Mouse (Mus musculus) stomach, embryonic 15.5 days (tissue): ENCODE data around the gene Slc22a22. TPM values are rescaled to one million over a fixed set of nuclear protein-coding genes. Genes with fewer than 3 reads are reported as not detected.

Source experiments
- ATAC-seq: fragments of 200-750 bp; cut with Nextera tagmentation; 2 replicates; pipeline ENCODE4 v1.8.0; 2017; ENCODE audit warnings: low read depth, moderate number of reproducible peaks, moderate TSS enrichment; ENCODE audit not compliant: insufficient read depth, low FRiP score
- H3K27ac ChIP-seq: fragments of 300-500 bp; sonication (generic); 2 replicates; pipeline ENCODE4 v1.5.1; 2015; ENCODE audit warnings: mild to moderate bottlenecking, inconsistent platforms
- H3K27me3 ChIP-seq: fragments of 300-500 bp; sonication (generic); replicated peaks from 2 replicates; pipeline ENCODE4 v1.6.1; 2015; ENCODE audit warnings: inconsistent platforms
- H3K36me3 ChIP-seq: fragments of 300-500 bp; sonication (generic); 2 replicates; pipeline ENCODE4 v1.6.1; 2015; ENCODE audit warnings: inconsistent platforms
- H3K4me1 ChIP-seq: fragments of 300-500 bp; sonication (generic); 2 replicates; pipeline ENCODE4 v1.6.1; 2015; ENCODE audit warnings: inconsistent platforms
- H3K4me2 ChIP-seq: fragments of 300-500 bp; sonication (generic); 2 replicates; pipeline ENCODE4 v1.6.1; 2015; ENCODE audit warnings: mild to moderate bottlenecking, inconsistent platforms
- H3K4me3 ChIP-seq: fragments of 300-500 bp; sonication (generic); replicated peaks from 2 replicates; pipeline ENCODE4 v1.5.1; 2015; ENCODE audit warnings: inconsistent platforms
- H3K9ac ChIP-seq: fragments of 300-500 bp; sonication (generic); 2 replicates; pipeline ENCODE4 v1.6.1; 2015; ENCODE audit warnings: inconsistent platforms
- H3K9me3 ChIP-seq: fragments of 300-500 bp; sonication (generic); 2 replicates; pipeline ENCODE4 v1.6.1; 2016; ENCODE audit warnings: inconsistent platforms
- WGBS: fragments of 180-500 bp; shearing (Covaris S2); methylation state at CpG from one replicate; pipeline ENCODE4 v1.1.7; 2015; 5-methylcytosine and 5-hydroxymethylcytosine counted together
- polyA plus RNA-seq: library from polyadenylated mRNA; unstranded; fragments of >200 nt; fragmentation: Nextera tagmentation; extraction: Ambion mirVana; gene quantifications from 2 replicates; pipeline ENCODE4 v1.2.1, GENCODE M21; 2015

Gene Slc22a22
- polyA plus RNA-seq: not detected in 2 replicates

DNA sequence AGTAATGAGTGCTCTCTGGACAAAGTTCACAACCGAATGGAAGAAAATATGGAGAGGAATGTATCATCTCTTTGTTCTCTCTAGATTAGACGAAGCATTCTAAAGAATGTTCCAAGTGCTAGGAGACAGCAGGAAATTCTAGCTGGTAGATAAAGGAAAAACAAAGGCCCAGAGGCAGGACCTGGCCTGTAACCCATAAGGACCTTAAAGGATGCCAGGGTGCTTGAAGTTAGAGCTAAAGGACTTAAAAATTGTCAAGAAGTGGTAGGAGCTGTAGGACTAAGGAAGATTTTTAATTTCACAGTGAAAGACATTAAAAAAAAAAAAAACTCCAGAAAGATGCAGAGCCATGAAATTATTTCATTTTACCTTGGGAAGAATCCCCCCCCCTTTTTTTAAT, at the start of gene Slc22a22:
Gene Slc22a22 (minus strand): TSS at position 101 of the 400 bp plus-strand sequence.
- H3K9me3 ChIP-seq: no peaks in the 10 kb centered on the region
- H3K4me3 ChIP-seq: no peak within 1 kb of the TSS
- no peaks in the 10 kb centered on the region for H3K27me3 ChIP-seq
- no peak within 1 kb of the TSS for H3K27ac ChIP-seq
- H3K4me1 ChIP-seq: no peaks in the 10 kb centered on the region
- WGBS: 51% methylated on average over 2 of the region's 2 CpGs
- ATAC-seq: no peak
- H3K36me3 ChIP-seq: no peaks in the 10 kb centered on the region
- no peak within 1 kb of the TSS for H3K9ac ChIP-seq
- H3K4me2 ChIP-seq: no peak within 1 kb of the TSS

DNA sequence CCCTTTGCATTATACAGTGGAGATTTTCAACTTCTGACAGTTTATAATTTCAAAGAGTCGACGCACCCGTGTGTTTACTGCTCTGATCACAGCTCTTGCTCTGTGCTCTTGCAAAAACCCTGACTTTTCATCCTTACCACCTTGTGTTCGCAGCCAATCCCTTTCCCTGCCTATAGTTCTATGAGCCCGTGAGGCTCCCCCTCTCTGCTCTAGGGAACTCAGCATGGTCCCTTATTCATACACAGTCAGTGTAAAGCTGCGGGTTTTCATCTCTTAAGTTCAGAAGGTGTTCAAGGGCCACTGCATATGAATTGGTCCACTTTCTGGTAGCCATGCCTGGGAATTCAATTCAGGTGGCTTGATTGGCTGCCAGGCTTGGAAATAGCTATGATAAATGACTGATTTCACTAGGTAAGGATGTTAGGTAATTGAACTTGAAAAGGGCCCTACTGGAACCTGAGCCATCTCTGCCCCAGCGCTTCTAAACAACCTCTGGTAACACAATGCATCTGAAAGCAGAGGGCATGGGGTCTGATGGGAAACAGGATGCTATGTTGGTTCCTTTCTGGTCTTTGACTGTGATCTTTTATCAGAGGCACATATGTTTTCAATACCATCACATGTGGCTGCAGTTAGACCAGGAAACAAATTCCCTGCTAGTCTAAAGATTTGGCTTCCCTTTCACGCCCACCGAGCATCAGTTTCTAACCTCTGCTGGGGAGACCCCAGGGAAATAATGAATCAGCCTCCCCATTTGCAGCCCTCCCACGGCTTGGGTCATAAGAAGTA, 46.3 kb upstream of the Slc22a22 start:
- ATAC-seq: no peak
- Histone ChIP-seq H3K27me3 (no peaks in the 10 kb centered on the region), H3K9ac (no peak overlapping the region), H3K4me2 (no peak overlapping the region), H3K9me3 (no peaks in the 10 kb centered on the region), H3K4me3 (no peak overlapping the region), H3K36me3 (no peaks in the 10 kb centered on the region), H3K27ac (no peak overlapping the region), H3K4me1 (no peaks in the 10 kb centered on the region)
- WGBS: 70% methylated on average over 10 of the region's 10 CpGs

DNA sequence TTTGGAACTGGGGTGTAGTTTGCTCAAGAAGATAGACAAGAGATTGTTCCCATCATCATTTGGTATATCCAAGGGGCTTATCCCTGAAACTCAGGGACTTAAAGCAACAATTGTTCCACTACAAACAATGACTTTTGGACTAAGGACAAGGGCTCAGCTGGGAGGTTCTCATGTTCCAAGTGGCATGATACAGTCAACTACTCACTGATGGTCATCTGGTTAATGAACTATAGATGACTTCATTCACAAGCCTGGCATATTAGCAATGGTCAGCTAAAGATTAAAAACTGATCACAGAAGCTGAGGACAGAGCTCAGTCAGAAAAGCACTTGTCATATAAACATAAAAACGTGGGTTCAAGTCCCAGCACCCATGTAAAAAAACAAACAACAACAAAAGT, 44.7 kb upstream of the Slc22a22 start:
- no peaks in the 10 kb centered on the region for H3K4me1 ChIP-seq
- H3K9me3 ChIP-seq: no peaks in the 10 kb centered on the region
- no peaks in the 10 kb centered on the region for H3K27me3 ChIP-seq
- no peak for ATAC-seq
- WGBS: 50% methylated on average over 1 of the region's 1 CpGs
- no peak overlapping the region for H3K4me2 ChIP-seq
- no peak overlapping the region for H3K9ac ChIP-seq
- H3K27ac ChIP-seq: no peak overlapping the region
- no peak overlapping the region for H3K4me3 ChIP-seq
- no peaks in the 10 kb centered on the region for H3K36me3 ChIP-seq

- Histone ChIP-seq H3K4me2 (no peak overlapping the region; the same call in 1 of the 2 replicates), H3K27ac (no peak overlapping the region; the same call in 1 of the 2 replicates), H3K36me3 (no peaks in the 10 kb centered on the region), H3K4me3 (no peak overlapping the region), H3K9ac (no peak overlapping the region), H3K9me3 (no peaks in the 10 kb centered on the region), H3K4me1 (peaks cover 5% of the 10 kb centered on the region; the same call in 1 of the 2 replicates), H3K27me3 (no peaks in the 10 kb centered on the region)
- no peak for ATAC-seq
- 40% methylated on average over 21 of the region's 21 CpGs for WGBS
These were observed 32.1 kb upstream of the Slc22a22 start for GRCm38 (mm10) chr15:57509185-57510172.

DNA sequence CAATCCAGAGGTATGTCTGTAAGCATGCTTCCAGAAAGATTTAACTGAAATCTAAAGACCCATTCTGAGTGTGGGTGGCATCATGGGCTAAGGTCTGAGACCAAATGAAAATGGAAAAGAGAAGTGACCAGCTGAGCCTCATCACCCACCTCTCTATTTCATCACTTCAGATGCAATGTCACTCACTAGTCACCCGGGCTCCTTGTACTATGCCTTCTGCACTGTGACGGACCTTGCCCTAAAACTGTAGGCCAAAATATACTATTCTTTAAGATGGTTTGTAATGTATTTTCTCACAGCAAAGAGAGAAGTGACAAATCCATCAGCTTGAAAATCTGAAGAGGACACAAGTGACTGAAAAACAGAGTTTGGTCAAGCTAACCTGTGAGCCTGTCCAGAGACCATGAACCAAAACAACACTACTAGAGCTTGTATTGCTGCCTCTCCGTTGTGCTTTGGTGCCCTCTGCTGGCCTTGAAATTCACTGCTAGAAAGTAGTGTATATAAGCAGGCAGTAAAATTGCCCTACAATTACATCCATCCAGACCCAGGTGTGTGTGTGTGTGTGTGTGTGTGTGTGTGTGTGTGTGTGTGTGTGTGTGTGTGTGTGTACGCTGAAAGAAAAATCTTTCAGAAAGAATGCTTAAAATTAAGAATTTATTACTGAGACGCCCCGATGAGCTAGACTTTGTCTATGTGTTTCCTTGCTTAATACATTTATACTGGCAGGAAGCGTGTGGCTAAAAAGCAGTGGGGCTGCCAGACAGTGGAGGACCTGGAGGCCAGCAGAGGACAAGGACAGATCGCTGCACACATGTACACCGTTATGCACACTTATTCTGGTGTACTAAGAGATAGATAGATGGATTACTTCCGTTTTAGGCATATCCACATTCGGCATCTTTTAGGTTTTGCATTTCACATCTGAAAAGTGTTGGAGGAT, 31.1 kb upstream of the Slc22a22 start:
- H3K9ac ChIP-seq: no peak overlapping the region

DNA sequence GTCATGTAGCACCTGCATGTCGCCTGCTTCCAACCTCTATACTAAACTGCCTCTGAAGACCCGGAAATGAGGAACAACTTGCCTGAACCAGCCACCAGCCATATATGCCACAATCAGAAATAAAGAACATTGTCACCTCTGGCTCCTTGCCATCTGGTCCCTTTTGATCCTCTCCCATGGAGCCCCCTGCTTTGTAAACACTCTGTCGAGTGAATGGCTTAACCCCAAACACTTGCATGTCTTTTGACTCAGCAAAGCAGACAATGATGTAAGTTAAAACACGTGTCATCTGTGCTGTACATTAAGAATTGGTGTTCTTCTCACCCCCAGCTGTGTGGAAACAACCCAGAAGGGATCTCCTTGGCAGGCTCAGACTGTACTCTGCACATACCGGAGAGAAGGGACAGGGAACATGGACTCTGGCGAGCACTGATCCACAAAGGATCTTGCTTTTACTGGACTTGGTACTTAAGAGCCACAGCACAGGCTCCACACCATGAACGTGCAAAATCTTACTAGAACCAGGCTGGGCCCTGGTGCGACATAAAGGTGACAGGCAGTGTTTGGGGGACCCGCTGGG, 26.8 kb upstream of the Slc22a22 start:
- Histone ChIP-seq H3K36me3 (no peaks in the 10 kb centered on the region), H3K4me2 (no peak overlapping the region), H3K4me3 (no peak overlapping the region), H3K9me3 (no peaks in the 10 kb centered on the region), H3K27ac (no peak overlapping the region), H3K4me1 (peaks cover 5% of the 10 kb centered on the region), H3K27me3 (no peaks in the 10 kb centered on the region), H3K9ac (no peak overlapping the region)
- WGBS: 47% methylated on average over 9 of the region's 9 CpGs
- no peak for ATAC-seq

More for the DNA sequence above, 31.1 kb upstream of the Slc22a22 start:
- H3K4me3 ChIP-seq: no peak overlapping the region
- H3K27ac ChIP-seq: no peak overlapping the region; the same call in 1 of the 2 replicates
- H3K27me3 ChIP-seq: no peaks in the 10 kb centered on the region
- H3K9me3 ChIP-seq: no peaks in the 10 kb centered on the region
- H3K36me3 ChIP-seq: no peaks in the 10 kb centered on the region
- 0 out of 2 replicates have a peak, but pooled peaks have one; percentile 51 for ATAC-seq
- no peak overlapping the region; the same call in 1 of the 2 replicates for H3K4me2 ChIP-seq
- 52% methylated on average over 11 of the region's 11 CpGs for WGBS
- peaks cover 8% of the 10 kb centered on the region for H3K4me1 ChIP-seq

DNA sequence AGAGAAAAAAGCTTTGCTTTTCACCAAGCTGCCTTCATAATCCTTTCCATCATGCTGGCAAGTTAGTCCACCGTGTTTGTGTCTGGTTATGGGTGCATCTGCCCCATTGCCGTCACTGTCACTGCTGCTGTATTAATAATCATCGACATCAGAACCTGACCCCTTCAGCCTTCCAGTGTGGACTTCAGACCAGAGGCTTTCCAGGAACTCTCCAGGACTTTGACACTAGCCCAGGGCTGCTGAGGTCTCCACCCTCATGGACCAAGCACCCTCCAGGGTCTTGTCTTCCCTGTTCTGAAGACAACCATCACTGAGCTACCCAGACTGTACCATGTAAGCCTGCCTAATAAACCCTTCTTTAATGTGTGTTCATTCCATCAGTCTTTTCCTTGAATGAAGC, 26.2 kb upstream of the Slc22a22 start:
- WGBS: 76% methylated on average over 3 of the region's 3 CpGs
- Histone ChIP-seq H3K27me3 (no peaks in the 10 kb centered on the region), H3K36me3 (no peaks in the 10 kb centered on the region), H3K9ac (no peak overlapping the region), H3K4me1 (peaks cover 3% of the 10 kb centered on the region; the same call in 1 of the 2 replicates), H3K4me3 (no peak overlapping the region), H3K9me3 (no peaks in the 10 kb centered on the region), H3K27ac (no peak overlapping the region), H3K4me2 (no peak overlapping the region)
- no peak for ATAC-seq

- Histone ChIP-seq H3K4me2 (no peak overlapping the region), H3K36me3 (no peaks in the 10 kb centered on the region), H3K9ac (no peak overlapping the region), H3K27me3 (no peaks in the 10 kb centered on the region), H3K27ac (no peak overlapping the region), H3K9me3 (no peaks in the 10 kb centered on the region), H3K4me3 (no peak overlapping the region), H3K4me1 (peaks cover 3% of the 10 kb centered on the region; the same call in 1 of the 2 replicates)
- ATAC-seq: no peak
These were observed 24.1 kb upstream of the Slc22a22 start for GRCm38 (mm10) chr15:57501559-57501958.

DNA sequence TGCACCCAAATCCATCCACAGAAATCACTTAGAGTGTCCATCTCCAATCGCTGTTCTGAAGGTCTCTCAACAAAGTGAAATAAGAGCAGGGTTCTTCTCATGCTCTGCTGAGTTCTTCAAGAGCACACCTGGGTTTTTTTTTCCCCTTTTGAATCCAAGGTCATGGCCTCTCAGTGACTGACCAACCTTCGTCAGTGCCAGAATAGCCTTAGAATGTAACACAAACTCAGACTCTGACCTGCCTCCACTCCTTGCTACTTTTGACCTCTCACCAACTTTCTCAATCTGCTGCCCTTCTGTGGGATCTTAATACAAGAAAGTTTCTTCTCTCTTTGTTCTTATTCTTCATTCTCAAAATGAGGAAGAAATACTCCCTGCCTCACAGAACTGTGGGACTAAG, 18.7 kb upstream of the Slc22a22 start:
- H3K9ac ChIP-seq: no peak overlapping the region
- H3K4me1 ChIP-seq: no peaks in the 10 kb centered on the region
- no peak overlapping the region for H3K4me3 ChIP-seq
- no peaks in the 10 kb centered on the region for H3K36me3 ChIP-seq
- 80% methylated on average over 2 of the region's 2 CpGs for WGBS
- no peak for ATAC-seq
- no peak overlapping the region for H3K4me2 ChIP-seq
- H3K9me3 ChIP-seq: no peaks in the 10 kb centered on the region
- H3K27ac ChIP-seq: no peak overlapping the region
- no peaks in the 10 kb centered on the region for H3K27me3 ChIP-seq

- Histone ChIP-seq H3K9ac (no peak overlapping the region), H3K27me3 (no peaks in the 10 kb centered on the region), H3K27ac (no peak overlapping the region), H3K4me3 (no peak overlapping the region), H3K4me2 (no peak overlapping the region), H3K4me1 (no peaks in the 10 kb centered on the region), H3K9me3 (no peaks in the 10 kb centered on the region), H3K36me3 (no peaks in the 10 kb centered on the region)
- WGBS: 41% methylated on average over 2 of the region's 2 CpGs
- no peak for ATAC-seq
These were observed 5.1 kb upstream of the Slc22a22 start for GRCm38 (mm10) chr15:57482509-57482908.

DNA sequence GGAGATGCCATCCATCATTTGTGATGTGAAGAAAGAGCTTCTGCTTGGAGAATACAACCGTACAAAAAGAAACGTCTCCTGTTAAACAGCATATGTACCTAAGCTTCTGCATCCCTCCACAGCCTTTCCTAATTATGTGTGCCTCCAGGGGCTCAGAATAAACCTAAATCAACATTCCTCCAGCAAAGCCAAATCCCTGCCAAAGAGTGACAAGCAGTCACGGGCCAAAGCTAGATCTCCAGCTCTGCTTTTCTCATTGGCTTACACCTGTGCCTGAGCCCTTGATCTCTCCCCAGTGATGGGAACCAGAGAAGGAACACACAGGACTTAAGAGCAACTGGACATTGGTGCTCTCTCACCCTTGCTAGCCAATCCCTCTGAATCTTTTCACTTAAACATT, 5.8 kb downstream of the Slc22a22 start:
- Histone ChIP-seq H3K4me1 (no peaks in the 10 kb centered on the region), H3K27me3 (no peaks in the 10 kb centered on the region), H3K36me3 (no peaks in the 10 kb centered on the region), H3K9me3 (no peaks in the 10 kb centered on the region), H3K27ac (no peak overlapping the region), H3K4me2 (no peak overlapping the region), H3K9ac (no peak overlapping the region), H3K4me3 (no peak overlapping the region)
- no peak for ATAC-seq
- WGBS: 57% methylated on average over 3 of the region's 3 CpGs
